Mouse (Mus musculus): ENCODE results near the gene Olfr1143.

Olfr1143 gene

DNA sequence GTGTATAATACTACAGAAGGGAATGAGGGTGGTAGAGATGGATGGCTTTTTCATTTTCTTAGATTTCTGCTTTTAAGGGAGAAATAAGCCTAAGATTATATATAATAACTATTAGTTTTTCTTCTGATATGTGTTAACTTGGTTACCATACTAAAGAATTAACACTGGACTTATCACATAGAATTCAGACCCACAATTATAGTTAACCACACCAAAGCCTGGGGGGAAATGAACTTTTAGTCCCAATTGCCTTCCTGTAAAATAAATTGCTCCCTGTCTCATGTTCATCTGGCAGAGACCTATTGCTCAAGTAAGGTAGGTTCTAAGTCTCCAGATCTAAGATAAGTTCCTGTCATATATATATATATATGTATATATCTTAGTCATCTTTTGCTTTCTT, at the start of gene Olfr1143:
Olfr1143 (plus strand) TSS at position 301 of the 400 bp plus-strand sequence.
- DNase-seq (ENCODE audit: low spot score in 2 of 2) = no peak

GRCm38 (mm10) chr2:87753891-87754290, 46.5 kb upstream of the Olfr1143 start, which contains the start of gene Olfr1141:
Gene Olfr1141, minus strand, starts transcription at chr2:87753991.
- no peak for DNase-seq (ENCODE audit: low spot score in 2 of 2)

- DNase-seq (ENCODE audit: low spot score in 2 of 2) = no peak
Measured at GRCm38 (mm10) chr2:87776143-87776542, 24.2 kb upstream of the Olfr1143 start.

DNA sequence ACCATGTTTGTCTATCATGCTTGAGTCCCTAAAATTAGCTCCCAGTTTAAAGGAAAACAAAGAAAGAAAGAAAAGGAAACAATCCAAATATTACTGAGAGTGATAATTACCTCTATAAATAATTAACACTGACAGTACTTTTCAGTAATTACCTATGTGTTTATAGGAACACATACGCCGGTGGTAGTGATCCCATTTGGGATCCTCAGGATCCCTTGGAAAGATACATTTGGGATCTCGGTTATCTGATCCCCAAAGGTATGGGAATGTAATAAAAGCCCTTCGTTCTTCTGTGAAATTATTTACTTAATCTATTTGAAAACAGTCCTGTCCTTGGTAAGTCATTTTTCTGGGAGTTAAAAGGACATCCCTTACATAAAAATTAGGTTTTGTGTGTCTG, 21.2 kb upstream of the Olfr1143 start, which contains the start of gene Olfr152:
Olfr152 (plus strand) TSS at position 301 of the 400 bp plus-strand sequence.
- no peak for DNase-seq (ENCODE audit: low spot score in 2 of 2)

- no peak for DNase-seq (ENCODE audit: low spot score in 2 of 2)
Measured at GRCm38 (mm10) chr2:87809522-87809921, 9.1 kb downstream of the Olfr1143 start, which contains the start of gene Olfr1145. Gene Olfr1145, plus strand, starts transcription at chr2:87809822.

- DNase-seq (ENCODE audit: low spot score in 2 of 2) = no peak
Measured at GRCm38 (mm10) chr2:87830233-87830632, 29.8 kb downstream of the Olfr1143 start, which contains the start of gene Olfr1148. Gene Olfr1148, plus strand, starts transcription at chr2:87830533.

- DNase-seq (ENCODE audit: low spot score in 2 of 2) = no peak
Measured at GRCm38 (mm10) chr2:87843693-87844092, 43.3 kb downstream of the Olfr1143 start, which contains the start of gene Olfr1150-ps1. Gene Olfr1150-ps1, plus strand, starts transcription at chr2:87843993.

Data from thymus, postnatal 10 days (tissue).